Mouse (Mus musculus): Measurements from ENCODE around the gene Cacna1c.

Cacna1c gene

GRCm38 (mm10) chr6:119165677-119166076 is 30.5 kb downstream of the Cacna1c start:
- DNase-seq (ENCODE audit: extremely low spot score, low read depth, low spot score), result no peak

- DNase-seq (ENCODE audit: extremely low spot score, low read depth, low spot score), result no peak
Observed at GRCm38 (mm10) chr6:119145109-119145508, 51.1 kb downstream of the Cacna1c start.

DNA sequence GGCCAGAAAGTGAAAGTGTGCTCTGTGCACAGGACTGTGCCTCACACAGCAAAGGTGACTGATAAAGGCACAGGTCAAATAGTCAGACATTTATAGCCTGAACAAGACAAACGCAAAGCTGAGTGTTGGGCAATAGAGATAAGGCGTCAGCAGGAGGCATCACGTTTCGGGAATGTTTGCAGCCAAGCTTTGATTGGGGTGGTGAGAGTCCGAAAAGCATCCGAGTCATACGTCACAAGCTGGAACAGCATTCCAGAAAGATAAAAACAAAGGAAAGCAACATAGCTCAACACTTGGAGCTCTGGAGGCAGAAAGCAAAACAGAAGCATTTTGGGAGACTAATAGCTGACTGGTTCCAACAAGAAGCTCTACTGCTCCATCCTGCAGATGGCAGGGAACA is 56.7 kb downstream of the Cacna1c start:
- no peak for DNase-seq (ENCODE audit: extremely low spot score, low read depth, low spot score)

DNA sequence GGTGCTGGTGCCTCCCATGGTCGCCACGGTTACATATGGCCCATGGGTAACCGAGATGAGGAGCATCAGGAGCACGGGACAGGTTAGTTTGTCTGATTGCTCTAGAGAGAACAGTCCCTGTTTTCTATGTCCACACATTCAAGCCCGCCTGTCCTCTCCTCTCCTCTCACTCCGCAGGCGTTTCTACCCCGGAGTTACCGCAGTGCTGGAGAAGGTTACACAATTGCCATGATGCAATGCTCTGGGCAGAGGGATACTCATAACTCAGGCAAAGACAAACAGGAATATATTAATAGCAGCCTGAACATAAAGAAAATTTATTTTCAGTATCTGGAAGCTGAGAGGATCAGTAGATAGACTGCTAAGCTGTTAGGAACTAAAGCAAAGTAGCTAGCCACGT is 58.5 kb downstream of the Cacna1c start:
- DNase-seq (ENCODE audit: extremely low spot score, low read depth, low spot score), result no peak

- DNase-seq (ENCODE audit: extremely low spot score, low read depth, low spot score), result no peak
Observed at GRCm38 (mm10) chr6:119132863-119133262, 63.4 kb downstream of the Cacna1c start.

GRCm38 (mm10) chr6:119132111-119132735 is 64.0 kb downstream of the Cacna1c start:
- no peak for DNase-seq (ENCODE audit: extremely low spot score, low read depth, low spot score)

GRCm38 (mm10) chr6:119129664-119130063 is 66.6 kb downstream of the Cacna1c start:
- no peak for DNase-seq (ENCODE audit: extremely low spot score, low read depth, low spot score)

GRCm38 (mm10) chr6:119128521-119128920 is 67.7 kb downstream of the Cacna1c start:
- DNase-seq (ENCODE audit: extremely low spot score, low read depth, low spot score), result no peak

- no peak for DNase-seq (ENCODE audit: extremely low spot score, low read depth, low spot score)
Observed at GRCm38 (mm10) chr6:119128076-119128475, 68.1 kb downstream of the Cacna1c start.

DNA sequence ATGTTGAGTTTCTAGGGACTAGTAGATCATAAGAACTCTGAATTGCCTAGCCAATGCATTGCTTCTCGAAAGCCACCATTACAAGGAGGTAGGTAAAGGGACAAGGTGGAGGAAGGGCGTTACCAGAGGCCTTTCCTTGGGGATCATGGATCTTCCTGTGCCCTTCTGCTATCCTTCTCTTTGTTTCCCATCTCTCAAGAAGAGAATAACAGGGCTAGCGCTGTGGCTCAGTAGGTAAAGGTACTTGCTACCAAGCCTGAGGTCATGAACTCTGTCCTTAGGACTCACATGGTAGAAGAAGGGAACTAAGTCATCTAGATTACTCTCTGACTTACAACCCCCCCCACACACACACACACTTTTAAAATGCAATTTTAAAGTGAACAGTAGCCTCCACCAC is 69.2 kb downstream of the Cacna1c start:
- DNase-seq (ENCODE audit: extremely low spot score, low read depth, low spot score), result no peak

DNA sequence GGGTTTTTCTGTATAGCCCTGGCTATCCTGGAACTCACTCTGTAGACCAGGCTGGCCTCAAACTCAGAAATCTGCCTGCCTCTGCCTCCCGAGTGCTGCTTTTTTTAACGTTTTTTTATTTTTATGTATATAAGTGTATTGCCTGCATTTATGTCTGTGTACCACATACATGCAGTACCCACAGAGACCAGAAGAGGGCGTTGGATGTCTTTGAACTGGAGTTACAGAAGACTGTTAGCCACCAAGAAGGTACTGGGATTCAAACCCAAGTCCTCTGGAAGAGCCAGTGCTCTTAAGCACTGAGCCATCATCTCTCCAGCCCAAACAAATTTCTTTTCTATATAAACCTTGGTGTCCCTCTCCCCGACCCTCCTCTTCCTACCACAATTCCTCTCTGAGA is 77.8 kb downstream of the Cacna1c start:
- no peak for DNase-seq (ENCODE audit: extremely low spot score, low read depth, low spot score)

GRCm38 (mm10) chr6:119116290-119116689 is 79.9 kb downstream of the Cacna1c start:
- no peak for DNase-seq (ENCODE audit: extremely low spot score, low read depth, low spot score)

DNA sequence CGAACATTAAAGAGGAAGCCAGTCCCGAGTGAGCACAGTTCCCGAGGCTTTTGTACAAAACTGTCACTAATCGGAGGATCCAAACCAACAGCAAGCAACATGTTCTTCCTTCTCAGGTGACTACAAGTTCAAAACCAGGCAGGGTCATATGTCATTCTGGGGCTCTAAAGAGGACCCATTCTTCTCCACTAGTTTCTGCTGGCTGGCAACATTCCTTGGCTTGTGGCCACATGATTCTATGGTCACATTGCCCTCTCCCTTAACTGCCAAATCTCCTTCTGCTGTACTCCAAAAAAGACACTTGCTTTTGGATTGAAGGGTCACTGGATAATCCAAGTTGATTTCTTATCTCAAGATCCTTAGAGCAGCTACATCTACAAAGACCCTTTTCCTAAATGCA is 82.9 kb downstream of the Cacna1c start:
- no peak for DNase-seq (ENCODE audit: extremely low spot score, low read depth, low spot score)

- no peak for DNase-seq (ENCODE audit: extremely low spot score, low read depth, low spot score)
Observed at GRCm38 (mm10) chr6:119110369-119110768, 85.8 kb downstream of the Cacna1c start.

GRCm38 (mm10) chr6:119108466-119109394 is 87.5 kb downstream of the Cacna1c start:
- DNase-seq (ENCODE audit: extremely low spot score, low read depth, low spot score), result peak; percentile 72

GRCm38 (mm10) chr6:119107856-119108465 is 88.3 kb downstream of the Cacna1c start:
- no peak for DNase-seq (ENCODE audit: extremely low spot score, low read depth, low spot score)

DNA sequence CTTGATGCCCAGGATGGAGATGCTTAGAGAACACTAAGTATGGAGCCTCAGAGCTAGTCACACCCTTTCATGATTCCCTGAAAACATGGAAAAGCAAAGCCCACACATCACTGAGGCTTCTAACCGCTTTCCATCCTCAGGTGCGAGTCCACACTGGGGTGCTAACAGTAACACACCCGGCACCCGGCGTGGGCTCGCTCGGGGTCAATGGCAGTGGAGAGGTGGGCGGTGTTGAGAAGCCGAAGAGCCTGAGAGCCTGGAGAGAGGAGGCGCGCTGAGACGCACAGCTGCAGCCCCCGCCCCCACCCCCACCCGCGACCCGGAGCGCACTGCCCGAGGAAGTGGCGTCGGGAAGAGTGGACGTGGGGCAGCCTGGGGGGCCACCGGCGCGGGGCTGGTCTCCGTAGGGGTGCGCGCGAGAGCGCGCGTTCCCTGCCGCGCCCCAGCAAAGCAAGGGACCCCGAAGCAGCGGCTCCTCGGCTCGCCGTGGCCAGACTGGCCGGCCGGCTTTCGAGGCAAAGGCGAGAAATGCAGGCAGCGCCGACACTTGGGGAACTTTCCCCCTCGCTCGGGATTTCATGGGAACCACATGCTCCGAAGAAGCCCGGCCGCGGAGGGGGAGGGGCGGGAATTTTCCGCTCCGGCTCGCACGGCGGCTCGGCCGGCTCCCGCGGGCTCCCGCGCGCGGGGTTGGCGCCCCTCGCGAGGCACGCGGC is 88.9 kb downstream of the Cacna1c start:
- no peak for DNase-seq (ENCODE audit: extremely low spot score, low read depth, low spot score)

- no peak for DNase-seq (ENCODE audit: extremely low spot score, low read depth, low spot score)
Observed at GRCm38 (mm10) chr6:119106726-119107125, 89.5 kb downstream of the Cacna1c start.

GRCm38 (mm10) chr6:119105651-119106595 is 90.3 kb downstream of the Cacna1c start:
- no peak for DNase-seq (ENCODE audit: extremely low spot score, low read depth, low spot score)

- peak; percentile 53 for DNase-seq (ENCODE audit: extremely low spot score, low read depth, low spot score)
Observed at GRCm38 (mm10) chr6:119104246-119104645, 92.0 kb downstream of the Cacna1c start.
